Mouse (Mus musculus) layer of hippocampus, postnatal 25 days (tissue): Measurements from ENCODE around the gene Mknk2. TPM values are rescaled to one million over a fixed set of nuclear protein-coding genes. Genes with fewer than 3 reads are reported as not detected.

Source experiments
- DNase-seq, 2 experiments: peaks; one replicate each; pipeline ENCODE4 v3.0.0; 2022; ENCODE audit warnings: mixed read lengths in 2 of 2, low spot score in 1 of 2; ENCODE audit errors: extremely low spot score in 1 of 2
- total RNA-seq, 2 experiments: library from RNA; stranded (reverse); gene quantifications; 2 replicates each; pipeline ENCODE4 v1.2.3; 2021

Gene Mknk2
- total RNA-seq, 2 experiments from 2014 or later = 45.0 to 50.9 TPM

GRCm38 (mm10) chr10:80671936-80672690, 5.8 kb downstream of the Mknk2 start:
- DNase-seq = no peak

DNA sequence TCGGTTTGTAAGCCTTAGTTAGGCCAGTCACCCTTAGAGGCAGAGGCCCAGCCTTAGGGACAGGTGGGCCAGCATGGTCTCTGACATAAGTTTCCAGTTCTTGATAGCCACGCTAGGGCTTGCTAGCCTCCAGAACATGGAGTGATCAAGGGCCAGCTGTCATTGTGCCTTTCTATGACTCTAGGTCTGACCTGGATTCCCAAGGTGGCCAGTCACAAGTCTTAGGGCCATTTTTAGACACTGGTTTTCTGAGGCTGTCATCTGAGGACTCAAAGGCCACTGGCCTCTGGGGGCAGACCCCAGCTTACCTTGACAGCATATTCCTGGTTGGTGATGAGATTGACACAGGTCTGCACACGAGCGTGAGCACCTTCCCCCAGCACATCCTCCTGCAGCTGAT, 6.7 kb downstream of the Mknk2 start:
- DNase-seq = no peak

DNA sequence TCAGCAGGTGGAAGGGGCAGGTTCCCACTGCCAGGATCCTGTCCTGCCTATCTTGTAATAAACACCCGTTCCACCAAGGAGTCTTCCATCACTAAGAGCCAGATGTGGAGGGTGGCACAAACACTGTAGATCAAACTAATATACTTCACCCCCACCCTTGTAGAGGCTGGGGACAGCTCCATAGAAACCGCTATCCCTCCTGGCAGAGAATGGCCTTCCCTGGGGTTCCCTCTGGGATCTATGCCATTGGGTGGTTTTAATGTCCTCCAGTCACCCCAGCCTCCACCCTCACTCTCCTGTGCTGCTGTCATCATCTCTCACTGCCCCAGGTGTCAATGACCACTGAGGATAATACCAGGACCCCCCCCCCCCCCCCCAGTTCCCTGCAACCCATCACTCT, 7.4 kb downstream of the Mknk2 start:
- DNase-seq = no peak

- no peak for DNase-seq
Measured at GRCm38 (mm10) chr10:80669737-80670485, 8.0 kb downstream of the Mknk2 start.

DNA sequence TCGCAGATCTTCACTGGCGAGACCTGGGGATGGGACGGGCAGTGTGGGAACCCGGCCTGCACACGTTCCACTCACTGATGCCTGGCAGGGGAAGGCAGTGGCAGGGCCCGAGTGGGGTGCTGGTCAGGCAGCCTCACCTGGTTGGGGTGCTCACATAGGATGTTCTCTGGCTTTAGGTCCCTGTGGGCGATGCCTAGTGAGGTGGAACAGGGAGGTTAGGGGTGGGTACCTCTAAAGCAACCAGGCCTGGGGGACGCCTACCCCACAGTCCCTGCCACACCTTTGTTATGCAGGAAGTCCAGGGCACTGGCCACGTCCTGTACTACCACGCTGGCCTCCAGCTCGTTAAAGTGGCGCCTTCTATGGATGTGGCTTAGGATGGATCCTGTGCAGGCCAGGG, 8.9 kb downstream of the Mknk2 start:
- no peak for DNase-seq

DNA sequence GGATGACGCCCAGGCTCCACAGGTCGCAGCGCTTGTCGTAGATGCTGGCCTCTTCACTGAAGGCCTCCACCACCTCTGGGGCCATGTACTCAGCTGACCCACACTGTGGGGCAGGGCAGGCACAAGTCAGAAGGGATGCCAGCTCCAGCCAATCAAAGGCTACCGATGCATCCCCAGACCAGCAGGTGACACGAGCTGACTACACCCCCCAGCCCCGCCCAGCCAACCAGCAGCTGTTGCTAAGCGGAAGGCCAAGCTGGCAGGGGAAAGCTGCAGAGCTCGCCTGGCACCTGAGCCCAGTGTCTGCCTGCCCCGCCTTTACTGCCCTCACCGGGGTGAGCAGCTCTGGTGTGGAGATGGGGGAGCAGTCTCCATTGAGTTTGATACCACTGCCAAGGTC, 9.3 kb downstream of the Mknk2 start:
- no peak for DNase-seq

DNA sequence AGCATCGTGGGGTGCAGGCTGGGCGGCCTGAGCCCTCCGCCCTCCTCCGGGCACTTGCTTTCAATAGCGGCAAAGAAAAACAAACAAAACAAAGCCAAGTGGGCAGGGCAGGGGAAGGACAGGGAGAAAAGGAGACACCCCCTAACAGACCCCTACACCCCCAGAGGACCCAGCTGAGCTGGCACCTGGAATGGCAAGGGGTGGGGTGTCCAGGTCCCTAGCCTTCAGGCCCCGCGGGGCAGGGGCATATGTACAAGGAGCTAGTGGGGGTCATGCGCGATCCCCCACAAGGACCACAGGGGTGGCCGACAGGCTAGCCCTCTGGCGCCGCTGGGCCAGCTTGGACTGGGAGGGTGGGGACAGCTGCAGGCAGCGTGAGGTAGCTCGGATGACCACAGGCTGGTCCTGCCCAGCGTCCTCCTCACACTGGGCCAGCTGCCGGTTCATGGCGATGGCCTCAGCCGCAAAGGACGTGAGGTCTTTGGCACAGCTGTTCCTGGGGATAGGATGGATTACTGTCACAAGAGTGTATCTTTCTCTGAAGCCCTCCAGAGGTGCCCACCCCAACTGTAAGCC, 11.0 kb downstream of the Mknk2 start:
- DNase-seq = no peak

DNA sequence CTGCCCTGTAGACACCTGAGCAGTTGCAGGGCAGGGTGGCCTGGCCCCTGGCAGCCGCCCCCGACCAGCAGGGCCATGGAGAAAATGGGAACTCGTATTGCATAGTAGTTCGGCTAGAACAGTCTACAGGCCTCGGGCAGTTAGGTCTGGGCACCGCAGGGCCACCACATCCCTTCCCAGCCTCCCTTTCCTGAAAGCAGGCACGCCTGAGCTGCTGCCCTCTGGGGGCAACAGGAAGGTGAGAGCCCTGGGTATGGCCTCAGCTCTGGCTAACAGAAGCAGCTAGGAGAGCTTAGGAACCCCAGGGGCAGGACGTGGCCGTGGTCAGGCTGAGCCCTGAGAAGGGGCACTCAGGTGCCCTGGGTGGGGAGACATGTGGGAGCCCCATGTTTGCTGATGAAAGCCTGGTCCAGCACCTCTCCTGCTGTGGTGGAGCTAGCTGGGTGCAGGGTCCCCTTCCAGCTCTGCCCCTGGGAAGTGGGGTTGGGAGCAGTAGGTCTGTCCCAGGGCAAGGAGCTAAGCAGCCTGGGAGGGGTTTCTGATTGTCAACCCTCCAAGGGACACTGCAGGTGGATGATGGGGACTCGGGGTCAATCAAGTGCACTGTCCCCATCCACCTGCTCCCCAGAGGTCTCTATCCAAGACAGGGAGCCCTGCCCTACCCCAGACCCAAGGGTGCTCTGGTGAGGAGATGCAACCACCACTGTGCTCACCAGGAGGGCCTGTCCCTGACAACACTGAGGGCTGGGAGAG, 11.8 kb downstream of the Mknk2 start:
- no peak for DNase-seq

- no peak for DNase-seq
Measured at GRCm38 (mm10) chr10:80665459-80665858, 12.5 kb downstream of the Mknk2 start.

- no peak for DNase-seq
Measured at GRCm38 (mm10) chr10:80665016-80665380, 12.9 kb downstream of the Mknk2 start.

GRCm38 (mm10) chr10:80664197-80665015, 13.5 kb downstream of the Mknk2 start:
- peak in 1 of 2 experiments; percentile 29 for DNase-seq

DNA sequence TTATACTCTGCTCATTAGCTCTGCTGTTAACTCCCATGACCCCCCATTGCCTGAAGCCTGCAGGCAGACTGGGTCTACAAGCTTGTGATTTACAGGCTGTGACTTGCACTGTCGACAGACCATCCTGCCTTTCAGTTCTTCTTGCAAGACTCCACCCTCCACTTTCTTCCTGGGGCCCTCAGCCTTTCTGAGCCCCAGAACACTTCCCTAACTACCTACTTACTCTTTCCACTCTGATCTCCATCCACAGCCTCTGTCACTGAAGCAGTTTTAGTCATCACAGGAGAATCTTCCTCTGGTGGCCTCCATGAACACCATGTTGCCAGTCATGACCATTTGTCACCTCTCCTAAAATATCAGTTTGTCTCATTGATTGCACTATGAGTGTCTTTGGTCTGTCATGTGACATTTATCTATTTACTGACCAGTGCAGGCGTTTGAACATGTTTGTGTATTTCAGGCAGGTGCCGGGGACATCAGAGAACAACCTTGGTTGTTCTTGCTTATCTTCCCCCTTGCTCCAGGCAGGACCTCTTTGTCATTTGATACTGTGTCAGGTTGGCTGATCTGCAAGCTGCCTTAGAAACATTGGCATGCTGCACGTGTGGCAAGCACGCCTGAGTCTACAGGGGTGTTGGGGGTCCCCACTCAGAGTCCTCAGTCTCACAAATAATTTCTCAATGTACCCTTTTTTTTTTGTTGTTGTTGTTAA, 14.3 kb downstream of the Mknk2 start:
- DNase-seq = no peak

DNA sequence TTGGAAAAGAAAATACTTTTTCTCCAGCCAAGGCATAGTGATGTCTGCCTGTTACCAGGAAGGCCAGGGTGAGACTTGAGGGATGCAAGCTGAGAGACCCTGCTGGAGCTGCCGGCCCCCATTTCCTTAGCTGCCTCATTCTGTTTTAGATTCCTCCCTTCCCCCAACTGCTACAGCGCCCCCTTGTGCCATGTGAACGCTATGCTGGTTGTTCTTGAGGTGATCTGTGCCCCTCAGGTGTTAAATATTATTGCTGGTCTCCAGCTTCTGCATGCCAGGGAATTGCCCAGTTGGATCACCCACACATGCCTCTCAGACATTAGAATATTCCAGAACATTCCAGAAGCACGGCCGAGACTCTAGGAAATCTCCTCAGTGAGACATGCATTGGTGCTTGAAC, 16.8 kb downstream of the Mknk2 start:
- peak in 1 of 2 experiments; percentile 52 for DNase-seq

GRCm38 (mm10) chr10:80659213-80659612, 18.7 kb downstream of the Mknk2 start:
- DNase-seq = peak; percentile 69 to 92

GRCm38 (mm10) chr10:80658841-80659202, 19.1 kb downstream of the Mknk2 start:
- no peak for DNase-seq

DNA sequence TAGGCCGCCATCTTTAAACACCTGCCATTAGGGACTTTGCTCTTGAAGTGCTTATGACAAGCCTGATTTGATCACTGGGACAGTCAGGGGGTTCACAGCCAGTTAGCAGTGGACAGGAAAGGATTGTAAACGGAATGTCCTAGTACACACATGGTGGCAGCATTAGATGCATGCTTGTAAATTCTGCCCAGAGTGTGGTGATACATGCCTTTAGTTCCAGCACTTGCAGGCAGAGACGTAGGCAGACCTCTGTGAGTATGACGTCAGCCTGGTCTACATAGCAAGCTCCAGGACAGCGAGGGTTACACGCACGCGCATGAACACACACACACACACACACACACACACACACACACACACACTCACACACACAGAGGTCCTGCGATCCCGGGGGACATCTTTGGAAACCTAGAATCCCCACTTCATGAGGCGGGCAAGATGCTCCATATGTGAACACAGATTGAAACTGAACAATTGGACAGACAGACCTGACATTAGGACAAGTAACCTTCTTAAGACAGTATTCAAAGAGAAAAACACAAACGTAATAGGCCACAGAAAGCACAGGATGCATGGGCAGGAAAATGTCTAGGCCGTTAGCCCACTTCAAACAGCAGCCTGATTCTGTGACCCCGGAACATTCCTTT, 19.6 kb downstream of the Mknk2 start:
- DNase-seq = no peak

GRCm38 (mm10) chr10:80656863-80657623, 20.9 kb downstream of the Mknk2 start, which contains the start of gene Btbd2:
Gene Btbd2, minus strand, starts transcription at chr10:80657071.
- DNase-seq = no peak
